In genomic region chr19:45047935-45048643, GRCm38 (mm10) we compare ENCODE assay signal across 8 mouse cellular contexts. TPM values are rescaled to one million over a fixed set of nuclear protein-coding genes. Genes with fewer than 3 reads are reported as not detected.
DNase-seq lines count a peak whose midpoint lies in the region; ATAC-seq and TF ChIP-seq lines count a peak whose summit lies in the region.

No protein-coding gene starts in this region.

- H3K4me2 ChIP-seq in embryonic facial prominence, embryonic 14.5 days (ENCODE audit: low read depth, low read length): peak overlapping the region; percentile 79
- peak overlapping the region; percentile 90 for H3K4me2 ChIP-seq in heart, embryonic 15.5 days
- H3K4me2 ChIP-seq in liver, embryonic 12.5 days: peak overlapping the region; percentile 85
- peak overlapping the region; percentile 90 for H3K4me2 ChIP-seq in myocyte (ENCODE audit: low read depth)

- H3K36me3 ChIP-seq in embryonic facial prominence, embryonic 14.5 days (ENCODE audit: control insufficient read depth, insufficient read depth, low read length): peaks cover 33% of the 10 kb centered on the region
- peaks cover 4% of the 10 kb centered on the region; the same call in 1 of the 2 replicates for H3K36me3 ChIP-seq in heart, embryonic 15.5 days
- H3K36me3 ChIP-seq in liver, embryonic 12.5 days: 0 out of 2 replicates have a peak, but pooled peaks cover 3% of the 10 kb centered on the region
- peaks cover 21% of the 10 kb centered on the region for H3K36me3 ChIP-seq in myocyte (ENCODE audit: control insufficient read depth, insufficient read depth)

- peak overlapping the region; percentile 51 for H3K4me3 ChIP-seq in embryonic facial prominence, embryonic 14.5 days (ENCODE audit: low read depth, low read length)
- H3K4me3 ChIP-seq in heart, embryonic 15.5 days: peak overlapping the region; percentile 63
- H3K4me3 ChIP-seq in liver, embryonic 12.5 days: peak overlapping the region; percentile 57
- H3K4me3 ChIP-seq in myocyte: peak overlapping the region; percentile 59

- ATAC-seq in embryonic facial prominence, embryonic 14.5 days (ENCODE audit: low read depth): peak; percentile 65
- ATAC-seq in heart, embryonic 15.5 days (replicated peaks; ENCODE audit: insufficient number of reproducible peaks, insufficient read depth, low FRiP score, low read depth): peak; percentile 58
- ATAC-seq in liver, embryonic 12.5 days: peak; percentile 81

- no peaks in the 10 kb centered on the region for H3K9me3 ChIP-seq in embryonic facial prominence, embryonic 14.5 days (ENCODE audit: control insufficient read depth, low read length)
- no peaks in the 10 kb centered on the region for H3K9me3 ChIP-seq in heart, embryonic 15.5 days (replicated peaks)
- H3K9me3 ChIP-seq in liver, embryonic 12.5 days (replicated peaks): no peaks in the 10 kb centered on the region

- peak; percentile 4 for TF ChIP-seq POLR2A in myocyte (IDR thresholded peaks at IDR 0.05; ENCODE audit: insufficient read length, low read depth)

- peak; percentile 65 to 80 for DNase-seq in urinary bladder, adult 18-20 months (ENCODE audit: low spot score in 2 of 2)
- DNase-seq in urinary bladder, adult 2 months (ENCODE audit: low spot score): no peak
- DNase-seq in embryonic facial prominence, embryonic 14.5 days (ENCODE audit: low spot score): peak; percentile 83
- peak; percentile 44 to 69 for DNase-seq in kidney, postnatal 25 days
- peak; percentile 61 for DNase-seq in thymus, postnatal 14 days

- H3K27ac ChIP-seq in embryonic facial prominence, embryonic 14.5 days (replicated peaks; ENCODE audit: low read depth, low read length): peak overlapping the region; percentile 94
- peak overlapping the region; percentile 93 for H3K27ac ChIP-seq in heart, embryonic 15.5 days
- H3K27ac ChIP-seq in liver, embryonic 12.5 days: peak overlapping the region; percentile 55

- H3K9ac ChIP-seq in embryonic facial prominence, embryonic 14.5 days (ENCODE audit: low read depth, low read length): peak overlapping the region; percentile 70
- H3K9ac ChIP-seq in heart, embryonic 15.5 days: peak overlapping the region; percentile 69
- H3K9ac ChIP-seq in liver, embryonic 12.5 days: peak overlapping the region; percentile 43

- peak overlapping the region; percentile 26 for H3ac ChIP-seq in myocyte (ENCODE audit: control insufficient read depth, insufficient read length)

- peaks cover 22% of the 10 kb centered on the region for H3K79me2 ChIP-seq in myocyte (ENCODE audit: control insufficient read depth, insufficient read depth)

- 29% methylated on average over 11 of the region's 11 CpGs for WGBS in embryonic facial prominence, embryonic 14.5 days
- WGBS in heart, embryonic 15.5 days: 26% methylated on average over 11 of the region's 11 CpGs
- 29% methylated on average over 11 of the region's 11 CpGs for WGBS in liver, embryonic 12.5 days (ENCODE audit: insufficient replicate concordance)

- peaks cover 20% of the 10 kb centered on the region for H3K4me1 ChIP-seq in embryonic facial prominence, embryonic 14.5 days (ENCODE audit: control insufficient read depth, insufficient read depth, low read length)
- H3K4me1 ChIP-seq in heart, embryonic 15.5 days (replicated peaks): peaks cover 26% of the 10 kb centered on the region
- peaks cover 31% of the 10 kb centered on the region for H3K4me1 ChIP-seq in liver, embryonic 12.5 days

- peaks cover 7% of the 10 kb centered on the region; the same call in 1 of the 2 replicates for H3K27me3 ChIP-seq in embryonic facial prominence, embryonic 14.5 days (replicated peaks; ENCODE audit: control insufficient read depth, insufficient read depth, low read length)
- peaks cover 32% of the 10 kb centered on the region for H3K27me3 ChIP-seq in heart, embryonic 15.5 days
- peaks cover 60% of the 10 kb centered on the region for H3K27me3 ChIP-seq in liver, embryonic 12.5 days (replicated peaks)
- H3K27me3 ChIP-seq in myocyte (ENCODE audit: control insufficient read depth, insufficient read depth, insufficient read length): no peaks in the 10 kb centered on the region

TF ChIP-seq in myocyte, 11 proteins besides CTCF, POLR2A, EP300 and RAD21:
- peak; percentile 13 for TF ChIP-seq USF1 (IDR thresholded peaks at IDR 0.05; ENCODE audit: low read depth)
- TF ChIP-seq SRF (IDR thresholded peaks at IDR 0.05; ENCODE audit: control insufficient read depth, insufficient read length, low read depth): no peak

RNA-seq across cellular contexts. Expression of gene Sfxn3, which starts 0.8 kb away (rescaled TPM):
- 46.3 and 51.2 TPM in 2 replicates for polyA plus RNA-seq in urinary bladder, adult 2 months (2012; rRNA removed)
- 28.1 and 31.1 TPM in 2 replicates for polyA plus RNA-seq in embryonic facial prominence, embryonic 14.5 days (2014; fragmentation: Nextera tagmentation; extraction: Ambion mirVana)
- polyA plus RNA-seq in heart, embryonic 15.5 days (2015; fragmentation: Nextera tagmentation; extraction: Ambion mirVana): 16.1 and 22.1 TPM in 2 replicates
- 4.1 TPM in 2 replicates for polyA plus RNA-seq in liver, embryonic 12.5 days (2016; fragmentation: Nextera tagmentation; extraction: Ambion mirVana)
- polyA plus RNA-seq in myocyte (2012; fragmentation: generic; extraction: Trizol): 43.4 TPM

RNA-seq across cellular contexts. Expression of gene Pdzd7, which starts 2.6 kb away (rescaled TPM):
- polyA plus RNA-seq in urinary bladder, adult 2 months (2012; rRNA removed): 0.99 and 1.1 TPM in 2 replicates
- polyA plus RNA-seq in embryonic facial prominence, embryonic 14.5 days (2014; fragmentation: Nextera tagmentation; extraction: Ambion mirVana): 0.32 and 0.67 TPM in 2 replicates
- polyA plus RNA-seq in heart, embryonic 15.5 days (2015; fragmentation: Nextera tagmentation; extraction: Ambion mirVana): 0.11 and 0.16 TPM in 2 replicates
- not detected in 2 replicates for polyA plus RNA-seq in liver, embryonic 12.5 days (2016; fragmentation: Nextera tagmentation; extraction: Ambion mirVana)
- polyA plus RNA-seq in myocyte (2012; fragmentation: generic; extraction: Trizol): 5.0 TPM

RNA-seq across cellular contexts. Expression of gene Kazald1, which starts 27.0 kb away (rescaled TPM):
- 24.9 and 25.1 TPM in 2 replicates for polyA plus RNA-seq in urinary bladder, adult 2 months (2012; rRNA removed)
- polyA plus RNA-seq in embryonic facial prominence, embryonic 14.5 days (2014; fragmentation: Nextera tagmentation; extraction: Ambion mirVana): 51.5 and 64.9 TPM in 2 replicates
- 14.1 and 18.4 TPM in 2 replicates for polyA plus RNA-seq in heart, embryonic 15.5 days (2015; fragmentation: Nextera tagmentation; extraction: Ambion mirVana)
- polyA plus RNA-seq in liver, embryonic 12.5 days (2016; fragmentation: Nextera tagmentation; extraction: Ambion mirVana): 0.18 and 0.35 TPM in 2 replicates
- 1.4 TPM for polyA plus RNA-seq in myocyte (2012; fragmentation: generic; extraction: Trizol)

RNA-seq across cellular contexts. Expression of gene Lzts2, which starts 33.9 kb away (rescaled TPM):
- 54.3 and 71.9 TPM in 2 replicates for polyA plus RNA-seq in urinary bladder, adult 2 months (2012; rRNA removed)
- polyA plus RNA-seq in embryonic facial prominence, embryonic 14.5 days (2014; fragmentation: Nextera tagmentation; extraction: Ambion mirVana): 51.2 and 56.1 TPM in 2 replicates
- 44.5 and 56.9 TPM in 2 replicates for polyA plus RNA-seq in heart, embryonic 15.5 days (2015; fragmentation: Nextera tagmentation; extraction: Ambion mirVana)
- 18.3 and 19.6 TPM in 2 replicates for polyA plus RNA-seq in liver, embryonic 12.5 days (2016; fragmentation: Nextera tagmentation; extraction: Ambion mirVana)
- 66.1 TPM for polyA plus RNA-seq in myocyte (2012; fragmentation: generic; extraction: Trizol)

RNA-seq across cellular contexts. Expression of gene Mrpl43, which starts 41.8 kb away (rescaled TPM):
- 54.6 and 64.0 TPM in 2 replicates for polyA plus RNA-seq in urinary bladder, adult 2 months (2012; rRNA removed)
- 47.4 and 49.2 TPM in 2 replicates for polyA plus RNA-seq in embryonic facial prominence, embryonic 14.5 days (2014; fragmentation: Nextera tagmentation; extraction: Ambion mirVana)
- polyA plus RNA-seq in heart, embryonic 15.5 days (2015; fragmentation: Nextera tagmentation; extraction: Ambion mirVana): 60.2 and 60.7 TPM in 2 replicates
- polyA plus RNA-seq in liver, embryonic 12.5 days (2016; fragmentation: Nextera tagmentation; extraction: Ambion mirVana): 45.8 and 47.6 TPM in 2 replicates
- polyA plus RNA-seq in myocyte (2012; fragmentation: generic; extraction: Trizol): 81.3 TPM
